Mouse (Mus musculus): ENCODE data around the gene Smad9.

Gene Smad9

DNA sequence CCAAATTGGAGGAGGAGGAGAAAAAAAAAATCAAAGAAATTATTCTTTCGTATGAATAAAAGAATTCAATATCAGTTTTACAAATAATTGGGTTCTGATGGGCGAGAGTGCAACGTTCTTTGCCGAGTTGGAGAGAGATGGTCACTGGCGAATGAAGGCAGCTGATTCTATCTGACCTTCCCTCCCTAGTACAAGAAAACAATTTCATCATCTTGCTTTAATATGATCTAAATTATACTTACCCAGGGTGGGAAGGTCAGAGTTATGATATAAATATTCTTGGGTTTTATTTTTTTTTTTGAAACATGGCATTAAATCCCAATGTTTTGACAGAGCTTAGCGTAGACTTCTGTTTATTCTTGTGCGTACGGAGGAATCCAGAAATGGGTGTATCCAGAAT lies 2.1 kb downstream of the Smad9 start:
- no peak for DNase-seq (ENCODE audit: low spot score in 2 of 2)

DNA sequence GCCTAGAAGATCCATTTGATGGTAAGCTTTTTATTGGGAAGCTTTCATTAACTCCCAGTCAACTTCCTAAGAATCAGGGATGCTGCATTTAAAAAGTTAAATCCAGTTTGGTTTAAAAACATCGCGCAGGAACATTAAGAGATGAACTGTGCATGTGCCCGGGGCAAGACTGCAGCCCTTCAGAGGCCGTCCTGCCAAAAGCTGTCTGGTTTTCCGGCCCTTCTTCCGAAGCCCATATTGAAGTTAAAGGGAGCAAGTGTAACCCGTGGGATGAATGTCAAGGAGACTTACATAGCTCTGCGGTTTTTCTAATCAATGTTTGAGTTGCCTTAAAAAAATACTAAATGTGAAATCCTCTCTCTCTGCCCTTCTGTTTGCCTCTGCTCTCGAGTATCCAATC lies 3.8 kb downstream of the Smad9 start:
- no peak for DNase-seq (ENCODE audit: low spot score in 2 of 2)

- no peak for DNase-seq (ENCODE audit: low spot score in 2 of 2)
Observed at GRCm38 (mm10) chr3:54760321-54761115, 5.1 kb downstream of the Smad9 start.

DNA sequence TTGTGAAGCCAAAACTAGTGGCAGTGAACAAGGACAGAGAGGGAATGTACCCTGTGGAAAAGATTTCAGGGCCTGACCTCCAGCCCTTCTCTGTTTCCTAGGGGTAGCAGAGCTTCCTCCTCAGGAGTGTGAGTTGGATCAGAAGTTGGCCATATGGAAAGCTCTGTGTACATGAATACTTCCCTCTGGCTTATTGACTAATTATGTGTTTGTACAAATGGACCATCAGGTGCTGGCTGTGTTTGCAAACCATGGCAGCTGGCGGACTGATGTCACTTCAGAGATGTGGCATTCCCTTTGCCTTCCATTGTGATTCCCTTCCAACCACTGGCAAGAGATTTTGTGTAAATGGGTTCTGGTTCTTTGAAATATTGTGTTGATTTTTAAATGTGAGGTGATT lies 5.9 kb downstream of the Smad9 start:
- no peak for DNase-seq (ENCODE audit: low spot score in 2 of 2)

GRCm38 (mm10) chr3:54764418-54764817 lies 9.0 kb downstream of the Smad9 start:
- no peak for DNase-seq (ENCODE audit: low spot score in 2 of 2)

DNA sequence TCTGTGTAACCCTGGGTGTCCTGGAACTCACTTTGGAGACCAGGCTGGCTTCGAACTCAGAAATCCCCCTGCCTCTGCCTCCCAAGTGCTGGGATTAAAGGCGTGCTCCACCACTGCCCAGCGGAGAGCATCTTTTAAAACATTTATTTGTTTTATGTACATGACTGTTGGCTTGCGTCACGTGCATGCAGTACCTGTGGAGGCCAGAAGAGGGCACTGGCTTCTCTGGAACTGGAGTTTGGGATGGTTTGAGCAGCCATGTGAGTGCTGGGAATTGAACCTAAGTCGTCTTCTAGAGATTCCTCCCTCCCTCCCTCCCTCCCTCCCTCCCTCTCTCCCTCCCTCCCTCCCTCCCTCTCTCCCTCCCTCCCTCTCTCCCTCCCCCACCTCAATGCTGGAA lies 10.1 kb downstream of the Smad9 start:
- peak in 1 of 2 experiments; percentile 11 for DNase-seq (ENCODE audit: low spot score in 2 of 2)

- DNase-seq (ENCODE audit: low spot score in 2 of 2): no peak
Observed at GRCm38 (mm10) chr3:54766034-54766433, 10.7 kb downstream of the Smad9 start.

- DNase-seq (ENCODE audit: low spot score in 2 of 2): no peak
Observed at GRCm38 (mm10) chr3:54766811-54767210, 11.4 kb downstream of the Smad9 start.

GRCm38 (mm10) chr3:54768592-54768991 lies 13.2 kb downstream of the Smad9 start:
- no peak for DNase-seq (ENCODE audit: low spot score in 2 of 2)

- DNase-seq (ENCODE audit: low spot score in 2 of 2): no peak
Observed at GRCm38 (mm10) chr3:54769349-54770275, 14.2 kb downstream of the Smad9 start.

GRCm38 (mm10) chr3:54773613-54774012 lies 18.2 kb downstream of the Smad9 start:
- no peak for DNase-seq (ENCODE audit: low spot score in 2 of 2)

DNA sequence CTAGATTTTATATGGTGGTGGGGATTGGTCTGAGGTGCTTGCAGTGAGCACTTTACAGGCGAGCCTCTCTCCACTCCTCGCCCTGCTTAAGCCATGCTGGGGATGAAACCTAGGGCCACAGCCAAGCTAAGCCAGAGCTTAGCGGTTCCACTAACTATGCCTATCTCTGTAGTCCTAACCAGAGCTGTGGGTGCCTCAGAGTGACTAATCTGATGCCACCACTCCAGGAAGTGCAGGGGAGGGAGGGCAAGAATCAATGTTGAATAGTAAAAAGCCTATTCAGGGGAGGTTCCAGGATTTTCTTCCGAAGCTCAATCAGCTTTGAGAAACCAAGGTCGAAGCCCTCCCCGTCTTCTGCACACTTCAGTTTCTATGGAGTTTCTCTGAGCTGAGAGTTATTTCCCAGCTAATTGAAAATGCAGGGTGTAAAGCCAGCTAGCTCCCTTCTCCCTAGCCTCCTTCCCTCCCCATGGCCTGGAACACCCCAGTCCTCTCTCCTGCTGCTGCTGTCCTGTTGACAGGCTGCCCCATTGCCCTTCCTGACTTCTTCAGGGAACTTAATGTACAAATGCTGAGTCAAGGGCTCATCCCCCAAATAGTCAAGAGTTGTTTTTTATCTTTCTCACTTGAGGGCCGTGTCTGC lies 20.7 kb downstream of the Smad9 start:
- no peak for DNase-seq (ENCODE audit: low spot score in 2 of 2)

DNA sequence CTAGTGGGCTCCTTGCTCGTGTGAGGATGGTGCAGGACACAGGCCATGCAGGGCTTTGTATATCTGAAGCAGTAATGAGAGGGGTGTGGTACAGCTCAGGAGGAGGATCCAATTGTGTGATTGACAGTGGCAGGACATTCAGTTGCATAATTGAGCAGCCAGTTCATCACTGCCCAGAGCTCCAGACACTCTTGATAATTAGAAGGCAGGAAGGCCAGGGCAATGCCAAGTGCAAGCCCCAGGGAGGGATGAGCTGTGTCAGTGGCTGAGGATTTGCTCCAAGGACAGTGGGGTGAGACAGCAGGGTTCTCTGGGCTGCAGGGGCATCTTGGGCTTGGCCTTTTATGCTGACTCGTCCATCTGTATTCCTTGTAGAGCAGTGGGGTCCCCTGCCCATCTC lies 35.2 kb downstream of the Smad9 start:
- no peak for DNase-seq (ENCODE audit: low spot score in 2 of 2)

DNA sequence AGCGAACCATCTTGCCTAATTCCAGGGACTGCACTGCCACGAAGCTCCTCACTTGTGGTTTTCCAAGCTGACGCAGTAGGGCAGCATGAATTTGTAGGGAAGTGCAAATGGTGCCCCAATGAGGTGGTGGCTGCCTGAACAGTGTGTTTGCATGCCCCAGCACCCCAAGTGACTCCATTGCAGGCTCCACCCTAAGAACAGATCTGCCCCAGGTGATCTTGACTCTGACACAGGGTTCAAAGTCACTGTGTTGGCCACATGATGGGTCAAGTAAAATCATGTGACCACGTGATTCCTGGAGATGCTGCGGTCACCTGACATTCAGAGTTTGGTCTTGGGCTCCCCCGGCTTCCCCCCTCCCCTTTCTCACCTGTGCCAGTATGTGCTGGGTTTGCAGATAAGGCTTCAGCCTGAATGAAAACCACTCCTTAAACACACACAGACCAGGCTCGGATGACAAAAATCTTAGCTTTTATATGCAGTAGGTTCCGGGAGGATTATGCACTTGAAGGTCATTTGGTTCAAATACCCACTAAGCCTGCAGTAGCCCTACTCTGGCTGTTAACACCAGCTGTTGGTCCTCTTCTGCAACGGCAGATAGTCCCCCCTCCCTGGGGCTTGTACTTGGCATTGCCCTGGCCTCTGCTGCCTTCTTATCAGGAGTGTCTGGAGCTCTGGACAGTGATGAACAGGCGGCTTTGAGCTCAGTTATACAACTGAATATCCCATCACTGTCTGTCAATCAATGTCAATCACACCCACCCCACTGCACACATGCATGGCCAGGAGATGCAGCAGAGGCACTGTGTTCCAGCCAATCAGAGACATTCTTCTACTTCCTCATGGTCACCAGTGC lies 36.7 kb downstream of the Smad9 start:
- DNase-seq (ENCODE audit: low spot score in 2 of 2): no peak

GRCm38 (mm10) chr3:54793762-54794161 lies 38.4 kb downstream of the Smad9 start:
- no peak for DNase-seq (ENCODE audit: low spot score in 2 of 2)

DNA sequence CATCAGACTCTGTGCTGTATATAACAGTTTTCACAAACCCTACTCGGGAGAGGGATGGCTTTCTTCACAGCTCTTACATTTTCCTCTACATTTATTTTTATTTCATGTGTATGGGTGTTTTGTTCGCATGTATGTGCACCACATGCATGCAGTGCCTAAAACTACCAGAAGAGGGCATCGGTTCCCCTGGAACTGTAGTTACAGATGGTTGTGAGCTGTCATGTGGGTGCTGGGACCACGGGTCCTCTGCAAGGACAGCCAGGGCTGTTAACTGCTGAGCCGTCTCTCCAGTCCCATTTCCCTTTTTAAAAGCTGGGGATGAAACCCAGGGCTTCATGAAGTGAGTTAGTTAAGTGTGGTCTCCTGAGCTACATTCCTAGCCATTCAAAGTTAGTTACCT lies 40.0 kb downstream of the Smad9 start:
- no peak for DNase-seq (ENCODE audit: low spot score in 2 of 2)

DNA sequence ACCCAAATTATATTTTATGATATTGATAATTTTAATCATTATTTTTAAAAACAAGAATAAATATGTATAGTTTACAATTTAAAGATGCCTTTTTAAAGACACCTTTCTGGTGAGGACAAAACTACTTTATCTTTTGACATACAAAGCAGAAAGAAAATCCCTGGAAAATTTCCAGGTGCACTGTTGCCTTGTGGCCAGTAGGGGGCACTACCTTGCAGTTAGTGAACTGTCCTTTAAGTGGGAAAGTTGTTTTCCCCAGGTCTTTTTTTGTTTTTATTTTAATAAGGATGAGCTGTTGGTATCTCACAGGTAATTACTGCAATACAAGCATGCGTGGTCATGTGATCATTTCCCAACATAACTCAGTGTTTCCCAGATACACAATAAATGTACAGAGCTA lies 40.4 kb downstream of the Smad9 start:
- no peak for DNase-seq (ENCODE audit: low spot score in 2 of 2)

GRCm38 (mm10) chr3:54797211-54797610 lies 41.8 kb downstream of the Smad9 start:
- DNase-seq (ENCODE audit: low spot score in 2 of 2): peak; percentile 15 to 41

- no peak for DNase-seq (ENCODE audit: low spot score in 2 of 2)
Observed at GRCm38 (mm10) chr3:54803713-54804112, 48.3 kb downstream of the Smad9 start.

- peak; percentile 26 to 45 for DNase-seq (ENCODE audit: low spot score in 2 of 2)
Observed at GRCm38 (mm10) chr3:54807061-54807661, 51.8 kb downstream of the Smad9 start.

- peak; percentile 88 to 96 for DNase-seq (ENCODE audit: low spot score in 2 of 2)
Observed at GRCm38 (mm10) chr3:54807666-54808217, 52.4 kb downstream of the Smad9 start, which contains the start of gene Rfxap. Rfxap (minus strand) TSS chr3:54807791.

Data from thymus, postnatal 10 days (tissue).